Mouse (Mus musculus): ENCODE measurements around the gene Sytl3. TPM values are rescaled to one million over a fixed set of nuclear protein-coding genes. Genes with fewer than 3 reads are reported as not detected.

Sytl3 gene
- total and polyA plus RNA-seq, 3 experiments: 27.6 to 73.2 (median 59.3) TPM

DNA sequence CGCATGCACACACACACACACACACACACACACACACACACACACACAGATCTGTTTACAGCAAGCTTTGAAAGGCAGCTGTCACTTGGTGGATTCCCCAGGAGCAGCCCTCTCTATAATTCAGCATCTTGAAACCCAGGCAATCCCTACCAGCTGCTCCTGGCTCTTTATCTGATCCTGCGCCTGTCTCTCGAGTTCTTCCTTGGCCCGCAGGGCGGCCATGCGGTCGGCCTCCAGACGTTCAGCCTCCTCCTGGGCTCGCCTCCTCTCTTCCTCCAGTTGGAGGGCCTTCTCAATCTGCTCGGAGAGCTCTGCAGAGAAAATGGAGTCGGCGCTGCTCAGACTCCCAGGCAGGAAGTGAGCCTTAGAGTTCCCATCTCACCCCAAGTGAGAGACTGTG, 82.4 kb downstream of the Sytl3 start:
- dilution Hi-C loops (cut with MboI; ENCODE audit: extremely low pct_ligation_motif_present, extremely low pct_unique_long_range_greater_than_20kb, low sequenced_read_pairs): no loop called here
- no peak overlapping the region for H3K27ac ChIP-seq (ENCODE audit: insufficient read depth, low read depth)

DNA sequence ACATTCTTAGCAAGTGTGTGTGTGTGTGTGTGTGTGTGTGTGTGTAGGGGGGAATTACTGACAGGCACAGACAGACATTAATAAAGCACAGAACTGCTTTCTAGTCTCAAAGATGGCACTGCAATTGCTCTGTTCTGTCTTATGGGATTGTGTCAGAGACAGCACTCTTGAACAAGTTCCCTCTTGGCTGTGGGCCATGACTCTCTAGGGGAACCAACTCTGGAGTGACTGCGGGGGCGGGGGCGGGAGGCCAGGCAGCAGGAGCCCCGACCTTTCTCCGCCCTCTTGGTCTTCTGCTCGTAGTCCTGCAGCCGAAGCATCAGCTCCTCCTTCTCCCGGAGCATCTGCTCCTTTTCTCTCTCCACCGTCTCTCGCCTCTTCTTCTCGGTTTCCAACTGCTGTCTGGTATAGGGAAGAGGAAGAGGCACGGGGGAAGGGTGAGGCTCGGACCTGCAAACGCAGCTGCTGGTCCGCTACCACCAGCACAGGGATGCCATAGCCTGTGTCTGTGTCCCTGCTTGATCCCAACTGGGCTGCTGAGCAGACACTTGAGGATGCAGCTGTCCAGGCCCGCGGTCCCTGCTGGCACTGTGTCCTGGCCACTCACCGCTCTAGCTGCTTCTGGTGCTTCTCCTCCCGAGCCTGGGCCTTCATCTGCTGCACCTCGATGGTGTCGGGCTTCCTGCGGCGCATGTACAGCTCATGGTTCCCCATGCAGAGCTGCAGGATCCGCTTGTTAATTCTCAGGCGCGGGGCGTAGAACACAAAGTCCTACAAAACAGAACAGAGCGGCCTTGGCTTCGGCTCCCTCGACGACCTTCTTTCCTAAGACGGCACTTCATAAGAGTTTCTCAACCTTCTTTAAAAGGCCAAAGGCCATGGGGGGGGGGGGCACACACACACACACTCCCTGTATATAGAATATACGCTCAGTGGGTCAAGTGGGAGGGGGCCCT, 83.5 kb downstream of the Sytl3 start:
- no peaks in the 10 kb centered on the region for H3K9me3 ChIP-seq (replicated peaks; ENCODE audit: low read length)
- H3K79me2 ChIP-seq (replicated peaks; ENCODE audit: control insufficient read depth, extremely low read depth, insufficient read depth, poor library complexity, severe bottlenecking): no peaks in the 10 kb centered on the region
- no peak overlapping the region for H3K27ac ChIP-seq (ENCODE audit: insufficient read depth, low read depth)
- no peak overlapping the region for H3K4me3 ChIP-seq (replicated peaks in 1 of 3; ENCODE audit: low read depth in 2 of 3, low read length in 2 of 3, poor library complexity in 1 of 3)
- no peaks in the 10 kb centered on the region for H3K27me3 ChIP-seq (replicated peaks)
- no peak for TF ChIP-seq UBTF (IDR thresholded peaks at IDR 0.05; ENCODE audit: low read depth, low read length)
- no peak for TF ChIP-seq KAT2A (IDR thresholded peaks at IDR 0.05; ENCODE audit: insufficient replicate concordance, low read length)
- no peak for TF ChIP-seq CTCF (conservative IDR thresholded peaks at IDR 0.05 in 1 of 2, IDR thresholded peaks at IDR 0.05 in 1 of 2; ENCODE audit: low read depth in 2 of 2, low read length in 2 of 2)
- TF ChIP-seq MAX (IDR thresholded peaks at IDR 0.05; ENCODE audit: low read length): no peak
- no peak for TF ChIP-seq MAZ (IDR thresholded peaks at IDR 0.05; ENCODE audit: low read depth, low read length)
- TF ChIP-seq ELF1 (IDR thresholded peaks at IDR 0.05; ENCODE audit: low read depth, low read length): no peak
- TF ChIP-seq MXI1 (IDR thresholded peaks at IDR 0.05; ENCODE audit: low read depth, low read length): no peak
- H3K4me2 ChIP-seq (ENCODE audit: insufficient read depth, low read depth, poor library complexity, severe bottlenecking): no peak overlapping the region
- dilution Hi-C loops (cut with MboI; ENCODE audit: extremely low pct_ligation_motif_present, extremely low pct_unique_long_range_greater_than_20kb, low sequenced_read_pairs): no loop called here
- no peak overlapping the region for H3K9ac ChIP-seq (ENCODE audit: insufficient read depth, low read depth)
- in situ Hi-C loops (cut with MboI; ENCODE audit: low pct_ligation_motif_present, low pct_unique_long_range_greater_than_20kb, low sequenced_read_pairs): no loop called here
- H3K4me1 ChIP-seq (ENCODE audit: control insufficient read depth in 1 of 2, insufficient read depth in 2 of 2): peaks cover 0 to 20% of the 10 kb centered on the region in 2 experiments; a peak in 3 of 4 replicates
- H3K36me3 ChIP-seq (replicated peaks in 1 of 2; ENCODE audit: control insufficient read depth in 1 of 2, insufficient read depth in 1 of 2, low read length in 1 of 2): peaks cover 87 to 99% of the 10 kb centered on the region in 2 experiments
- no peak for DNase-seq (ENCODE audit: extremely low read depth)

More for the DNA sequence above, 82.4 kb downstream of the Sytl3 start:
- DNase-seq (ENCODE audit: extremely low read depth): no peak
- H3K9me3 ChIP-seq (replicated peaks; ENCODE audit: low read length): no peaks in the 10 kb centered on the region
- H3K36me3 ChIP-seq (replicated peaks in 1 of 2; ENCODE audit: control insufficient read depth in 1 of 2, insufficient read depth in 1 of 2, low read length in 1 of 2): peaks cover 88 to 99% of the 10 kb centered on the region in 2 experiments
- peaks cover 0 to 16% of the 10 kb centered on the region in 2 experiments; a peak in 3 of 4 replicates for H3K4me1 ChIP-seq (ENCODE audit: control insufficient read depth in 1 of 2, insufficient read depth in 2 of 2)
- no peak overlapping the region for H3K4me2 ChIP-seq (ENCODE audit: insufficient read depth, low read depth, poor library complexity, severe bottlenecking)
- H3K79me2 ChIP-seq (replicated peaks; ENCODE audit: control insufficient read depth, extremely low read depth, insufficient read depth, poor library complexity, severe bottlenecking): no peaks in the 10 kb centered on the region
- in situ Hi-C loops (cut with MboI; ENCODE audit: low pct_ligation_motif_present, low pct_unique_long_range_greater_than_20kb, low sequenced_read_pairs): no loop called here
- H3K9ac ChIP-seq (ENCODE audit: insufficient read depth, low read depth): no peak overlapping the region
- no peak overlapping the region for H3K4me3 ChIP-seq (replicated peaks in 1 of 3; ENCODE audit: low read depth in 2 of 3, low read length in 2 of 3, poor library complexity in 1 of 3)
- H3K27me3 ChIP-seq (replicated peaks): no peaks in the 10 kb centered on the region
- TF ChIP-seq JUND (conservative IDR thresholded peaks at IDR 0.05; ENCODE audit: low read depth, low read length): no peak
- no peak for TF ChIP-seq HCFC1 (IDR thresholded peaks at IDR 0.05; ENCODE audit: low read depth, low read length)
- no peak for TF ChIP-seq POLR2A (IDR thresholded peaks at IDR 0.05; ENCODE audit: low read depth, low read length)

DNA sequence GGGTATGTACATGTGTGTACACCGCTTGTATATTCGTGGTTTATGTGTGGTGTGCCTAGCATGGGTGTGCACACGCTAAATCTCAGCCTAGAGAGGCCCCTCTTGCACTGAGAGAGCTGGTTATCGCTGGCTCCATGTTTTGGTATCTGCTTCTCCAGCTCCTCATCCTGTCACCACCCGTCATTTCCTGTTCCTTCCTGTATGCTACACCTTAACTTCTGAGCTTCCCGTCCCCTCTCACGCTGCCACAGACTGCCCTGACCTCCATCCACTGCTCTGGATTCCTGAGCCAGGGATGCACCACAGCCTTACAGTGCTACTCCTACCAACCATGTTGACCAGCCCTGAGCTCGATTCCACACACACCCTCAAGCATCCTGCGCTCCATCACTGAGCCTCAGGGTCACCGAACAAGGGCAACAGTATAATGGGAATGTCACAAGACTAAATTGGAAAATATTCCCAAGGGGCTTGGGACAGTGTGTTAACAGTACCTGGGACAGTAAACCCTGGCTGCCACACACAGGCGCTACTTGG, 84.2 kb downstream of the Sytl3 start:
- H3K79me2 ChIP-seq (replicated peaks; ENCODE audit: control insufficient read depth, extremely low read depth, insufficient read depth, poor library complexity, severe bottlenecking): no peaks in the 10 kb centered on the region
- H3K4me3 ChIP-seq (replicated peaks in 1 of 3; ENCODE audit: low read depth in 2 of 3, low read length in 2 of 3, poor library complexity in 1 of 3): no peak overlapping the region
- no peak overlapping the region for H3K9ac ChIP-seq (ENCODE audit: insufficient read depth, low read depth)
- H3K27ac ChIP-seq (ENCODE audit: insufficient read depth, low read depth): no peak overlapping the region
- no peaks in the 10 kb centered on the region for H3K9me3 ChIP-seq (replicated peaks; ENCODE audit: low read length)
- no peak overlapping the region for H3K4me2 ChIP-seq (ENCODE audit: insufficient read depth, low read depth, poor library complexity, severe bottlenecking)
- H3K4me1 ChIP-seq (ENCODE audit: control insufficient read depth in 1 of 2, insufficient read depth in 2 of 2): peaks cover 0 to 20% of the 10 kb centered on the region in 2 experiments; a peak in 3 of 4 replicates
- TF ChIP-seq ZC3H11A (IDR thresholded peaks at IDR 0.05; ENCODE audit: low read depth, low read length) (no peak), NRF1 (IDR thresholded peaks at IDR 0.05; ENCODE audit: low read depth, low read length) (no peak), CTCF (conservative IDR thresholded peaks at IDR 0.05 in 1 of 2, IDR thresholded peaks at IDR 0.05 in 1 of 2; ENCODE audit: low read depth in 2 of 2, low read length in 2 of 2) (no peak), TCF12 (IDR thresholded peaks at IDR 0.05; ENCODE audit: low read depth, low read length) (no peak), HCFC1 (IDR thresholded peaks at IDR 0.05; ENCODE audit: low read depth, low read length) (no peak), MEF2A (IDR thresholded peaks at IDR 0.05; ENCODE audit: borderline replicate concordance, low read depth, low read length) (no peak), ZKSCAN1 (IDR thresholded peaks at IDR 0.05; ENCODE audit: borderline replicate concordance, low read depth, low read length) (no peak), USF1 (IDR thresholded peaks at IDR 0.05; ENCODE audit: low read depth, low read length) (no peak)
- dilution Hi-C loops (cut with MboI; ENCODE audit: extremely low pct_ligation_motif_present, extremely low pct_unique_long_range_greater_than_20kb, low sequenced_read_pairs): no loop called here
- H3K36me3 ChIP-seq (replicated peaks in 1 of 2; ENCODE audit: control insufficient read depth in 1 of 2, insufficient read depth in 1 of 2, low read length in 1 of 2): peaks cover 87 to 99% of the 10 kb centered on the region in 2 experiments
- H3K27me3 ChIP-seq (replicated peaks): no peaks in the 10 kb centered on the region
- in situ Hi-C loops (cut with MboI; ENCODE audit: low pct_ligation_motif_present, low pct_unique_long_range_greater_than_20kb, low sequenced_read_pairs): no loop called here
- no peak for DNase-seq (ENCODE audit: extremely low read depth)

Measured in CH12.LX (cell line).